Mouse (Mus musculus): ENCODE measurements at regions not wholly inside any gene's neighbourhood (a gene's known extent, or its start where the extent isn't known, plus 50 kb on each side); places are given as distances from the start of the nearest gene placed in this dataset.

DNA sequence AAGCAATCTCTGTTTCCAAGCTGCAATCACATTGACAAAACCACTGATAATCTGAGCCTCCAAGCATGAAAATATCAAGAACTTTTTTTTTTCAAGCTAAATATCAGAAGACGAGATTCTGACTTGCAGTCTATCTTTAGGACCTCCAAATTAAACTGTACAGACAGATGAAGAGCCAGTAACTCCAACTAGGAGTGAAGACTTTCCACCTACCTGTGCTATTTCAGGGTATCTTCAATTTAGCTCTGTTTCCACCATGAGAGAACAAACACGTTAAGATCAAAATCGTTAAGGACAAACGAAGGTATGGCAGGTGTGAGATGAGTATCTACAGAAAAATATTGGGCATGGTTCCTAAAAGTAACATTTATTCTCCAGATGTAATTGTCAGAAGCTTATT is 82.4 kb upstream of the Pcdh9 start:
- no peak for TF ChIP-seq CTCF (IDR thresholded peaks at IDR 0.05; ENCODE audit: borderline replicate concordance, extremely low read depth, insufficient read depth, insufficient read length)
- no peak for TF ChIP-seq POLR2A (IDR thresholded peaks at IDR 0.05; ENCODE audit: borderline replicate concordance, extremely low read depth, insufficient read depth, insufficient read length, poor library complexity, severe bottlenecking)
- no peak for DNase-seq (ENCODE audit: low read depth)

DNA sequence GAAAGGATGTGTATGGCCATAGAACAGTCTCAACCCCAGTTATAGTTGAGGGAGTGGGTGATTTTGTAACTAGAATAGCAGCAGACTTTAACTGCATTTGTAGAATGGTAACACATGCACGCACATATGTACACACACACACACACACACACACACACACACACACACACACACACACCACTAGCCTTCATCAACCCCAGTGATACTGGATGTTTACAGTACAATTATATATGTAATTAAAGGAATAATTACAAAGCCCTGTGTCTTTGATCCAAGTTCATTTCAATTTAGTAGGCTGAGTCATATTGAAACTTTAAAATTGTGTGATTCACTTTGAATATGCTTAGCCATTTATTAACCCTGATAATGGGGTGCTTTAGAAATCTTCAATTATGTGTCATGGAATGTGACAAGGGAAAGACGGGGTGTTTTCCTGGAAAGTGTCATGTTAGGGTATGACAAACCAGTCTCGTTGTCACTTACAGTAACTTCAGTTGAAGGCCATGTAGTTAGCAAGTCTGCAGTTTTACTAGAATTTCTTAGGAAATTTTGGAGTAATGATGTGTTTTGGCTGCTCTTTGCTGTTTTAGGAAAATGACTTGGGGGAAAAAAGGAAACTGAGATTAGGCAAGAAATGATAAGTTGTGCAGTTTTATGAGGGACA is 81.8 kb upstream of the Pcdh9 start:
- no peak for TF ChIP-seq CTCF (IDR thresholded peaks at IDR 0.05; ENCODE audit: borderline replicate concordance, extremely low read depth, insufficient read depth, insufficient read length)
- TF ChIP-seq POLR2A (IDR thresholded peaks at IDR 0.05; ENCODE audit: borderline replicate concordance, extremely low read depth, insufficient read depth, insufficient read length, poor library complexity, severe bottlenecking), result no peak
- DNase-seq (ENCODE audit: low read depth), result no peak

DNA sequence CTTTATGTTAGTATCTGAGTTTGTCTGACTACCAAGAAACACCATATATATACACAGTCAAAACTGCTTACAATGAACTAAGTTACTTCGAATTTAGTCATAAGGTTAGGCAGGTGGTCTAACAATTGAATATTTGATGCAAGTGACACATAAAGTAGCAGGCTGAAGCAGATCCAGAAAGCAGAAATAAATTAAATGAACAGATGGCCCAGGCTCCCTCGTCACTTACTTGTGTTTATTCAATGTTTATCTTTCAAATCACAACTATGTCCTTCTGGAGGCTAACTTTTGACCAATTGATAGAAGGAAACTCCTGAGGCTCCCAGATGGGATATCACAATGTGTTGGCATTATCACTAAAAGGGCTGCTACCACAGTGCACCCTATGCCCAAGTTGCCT is 76.5 kb upstream of the Pcdh9 start:
- DNase-seq (ENCODE audit: low read depth), result peak; percentile 74
- TF ChIP-seq POLR2A (IDR thresholded peaks at IDR 0.05; ENCODE audit: borderline replicate concordance, extremely low read depth, insufficient read depth, insufficient read length, poor library complexity, severe bottlenecking), result no peak
- no peak for TF ChIP-seq CTCF (IDR thresholded peaks at IDR 0.05; ENCODE audit: borderline replicate concordance, extremely low read depth, insufficient read depth, insufficient read length)

DNA sequence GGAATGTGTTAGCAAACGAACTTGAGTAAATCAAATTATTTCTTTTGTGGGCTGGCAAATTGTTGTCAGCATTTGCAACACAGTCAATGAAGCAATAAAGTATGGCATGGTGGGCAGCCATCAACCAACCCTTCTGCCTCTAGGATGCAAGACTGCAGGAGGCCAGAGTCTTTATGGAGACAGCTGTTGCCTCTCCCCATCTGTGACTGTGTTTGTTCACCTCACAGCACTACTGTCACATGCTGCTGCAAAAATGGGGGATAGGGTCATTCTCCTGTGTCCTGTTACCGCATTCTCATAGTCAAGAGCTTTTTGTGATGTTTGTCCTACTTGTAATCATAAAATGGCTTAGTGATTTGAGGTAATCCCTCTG is 72.2 kb upstream of the Pcdh9 start:
- TF ChIP-seq CTCF (IDR thresholded peaks at IDR 0.05; ENCODE audit: borderline replicate concordance, extremely low read depth, insufficient read depth, insufficient read length) (no peak), POLR2A (IDR thresholded peaks at IDR 0.05; ENCODE audit: borderline replicate concordance, extremely low read depth, insufficient read depth, insufficient read length, poor library complexity, severe bottlenecking) (no peak)
- DNase-seq (ENCODE audit: low read depth), result peak; percentile 75

- no peak for TF ChIP-seq POLR2A (IDR thresholded peaks at IDR 0.05; ENCODE audit: borderline replicate concordance, extremely low read depth, insufficient read depth, insufficient read length, poor library complexity, severe bottlenecking)
- TF ChIP-seq CTCF (IDR thresholded peaks at IDR 0.05; ENCODE audit: borderline replicate concordance, extremely low read depth, insufficient read depth, insufficient read length), result no peak
- DNase-seq (ENCODE audit: low read depth), result no peak
Measured at GRCm38 (mm10) chr14:93961963-93962676, 71.6 kb upstream of the Pcdh9 start.
